Mouse (Mus musculus): Measurements from ENCODE around the gene Tanc1. TPM values are rescaled to one million over a fixed set of nuclear protein-coding genes. Genes with fewer than 3 reads are reported as not detected.

The Tanc1 gene
- polyA plus RNA-seq, 1 experiment from 2014 or later, result 22.9 TPM

- Histone ChIP-seq H3K4me3 (no peak overlapping the region), H3K4me2 (no peak overlapping the region), H3K9ac (no peak overlapping the region), H3K27ac (no peak overlapping the region), H3K36me3 (no peaks in the 10 kb centered on the region), H3K27me3 (no peaks in the 10 kb centered on the region), H3K9me3 (replicated peaks) (no peaks in the 10 kb centered on the region), H3K4me1 (replicated peaks) (peaks cover 11% of the 10 kb centered on the region)
- WGBS, result 91% methylated on average over 9 of the region's 9 CpGs
- ATAC-seq (replicated peaks; ENCODE audit: insufficient number of reproducible peaks, insufficient read depth, low FRiP score, low read depth), result no peak
Measured at GRCm38 (mm10) chr2:59747757-59748156, 135.9 kb downstream of the Tanc1 start.

- H3K9me3 ChIP-seq (replicated peaks), result no peaks in the 10 kb centered on the region
- H3K9ac ChIP-seq, result no peak overlapping the region
- H3K36me3 ChIP-seq, result no peaks in the 10 kb centered on the region
- H3K4me3 ChIP-seq, result no peak overlapping the region
- peaks cover 17% of the 10 kb centered on the region for H3K4me1 ChIP-seq (replicated peaks)
- no peak overlapping the region for H3K27ac ChIP-seq
- ATAC-seq (replicated peaks; ENCODE audit: insufficient number of reproducible peaks, insufficient read depth, low FRiP score, low read depth), result no peak
- no peak overlapping the region for H3K4me2 ChIP-seq
- 43% methylated on average over 10 of the region's 10 CpGs for WGBS
- H3K27me3 ChIP-seq, result no peaks in the 10 kb centered on the region
Measured at GRCm38 (mm10) chr2:59749371-59749770, 137.5 kb downstream of the Tanc1 start.

DNA sequence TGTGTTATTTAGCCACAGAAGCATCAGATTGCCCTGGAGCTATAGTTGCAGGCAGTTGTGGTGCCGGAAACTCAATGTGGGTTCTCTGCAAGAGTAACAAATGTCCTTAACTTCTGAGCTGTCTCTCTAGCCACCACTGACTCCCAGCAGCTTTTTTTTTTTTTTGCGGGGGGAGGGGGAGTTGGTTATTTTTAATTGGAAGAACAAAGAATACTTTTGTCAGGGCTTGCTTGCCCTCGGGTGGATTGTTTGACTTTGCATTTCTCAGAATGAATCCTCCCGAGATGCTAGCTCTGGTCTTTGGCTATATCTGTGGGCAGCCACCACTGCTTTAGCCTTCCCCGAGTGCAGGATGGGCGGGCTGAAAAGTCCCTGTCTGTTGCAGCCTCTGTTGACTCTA, 139.3 kb downstream of the Tanc1 start:
- WGBS, result 73% methylated on average over 6 of the region's 6 CpGs
- H3K4me2 ChIP-seq, result no peak overlapping the region
- H3K27me3 ChIP-seq, result no peaks in the 10 kb centered on the region
- no peak overlapping the region for H3K27ac ChIP-seq
- no peaks in the 10 kb centered on the region for H3K9me3 ChIP-seq (replicated peaks)
- H3K4me1 ChIP-seq (replicated peaks), result peaks cover 20% of the 10 kb centered on the region
- no peak overlapping the region for H3K9ac ChIP-seq
- ATAC-seq (replicated peaks; ENCODE audit: insufficient number of reproducible peaks, insufficient read depth, low FRiP score, low read depth), result no peak
- no peak overlapping the region for H3K4me3 ChIP-seq
- H3K36me3 ChIP-seq, result no peaks in the 10 kb centered on the region

- Histone ChIP-seq H3K36me3 (no peaks in the 10 kb centered on the region), H3K27me3 (no peaks in the 10 kb centered on the region), H3K4me2 (no peak overlapping the region), H3K27ac (no peak overlapping the region), H3K4me3 (no peak overlapping the region), H3K9ac (no peak overlapping the region), H3K4me1 (replicated peaks) (peaks cover 22% of the 10 kb centered on the region), H3K9me3 (replicated peaks) (no peaks in the 10 kb centered on the region)
- WGBS, result 81% methylated on average over 7 of the region's 7 CpGs
- ATAC-seq (replicated peaks; ENCODE audit: insufficient number of reproducible peaks, insufficient read depth, low FRiP score, low read depth), result no peak
Measured at GRCm38 (mm10) chr2:59752148-59752547, 140.3 kb downstream of the Tanc1 start.

DNA sequence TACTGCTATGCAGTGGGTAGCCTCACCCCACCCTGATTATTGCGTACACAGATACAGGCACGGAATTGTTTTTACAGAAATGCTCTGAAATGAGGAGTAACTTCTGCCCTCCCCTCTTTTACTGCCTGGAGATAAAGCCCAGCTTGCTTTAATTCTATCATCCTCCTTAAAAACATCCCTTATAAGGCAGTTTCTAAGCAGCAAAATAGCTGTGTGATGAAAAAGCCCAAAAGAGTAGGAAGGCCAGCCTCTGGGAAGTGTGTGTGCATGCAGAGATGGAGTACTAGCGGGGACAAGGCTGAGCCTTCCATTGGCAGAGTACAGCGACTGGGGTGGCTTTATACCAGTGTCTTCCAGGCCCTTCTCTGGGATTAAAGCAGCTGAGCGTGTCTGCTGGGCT, 140.9 kb downstream of the Tanc1 start:
- ATAC-seq (replicated peaks; ENCODE audit: insufficient number of reproducible peaks, insufficient read depth, low FRiP score, low read depth), result no peak
- Histone ChIP-seq H3K9ac (no peak overlapping the region), H3K36me3 (no peaks in the 10 kb centered on the region), H3K4me1 (replicated peaks) (peaks cover 28% of the 10 kb centered on the region), H3K27me3 (no peaks in the 10 kb centered on the region), H3K9me3 (replicated peaks) (no peaks in the 10 kb centered on the region), H3K27ac (no peak overlapping the region), H3K4me3 (no peak overlapping the region), H3K4me2 (no peak overlapping the region)
- 82% methylated on average over 5 of the region's 5 CpGs for WGBS

DNA sequence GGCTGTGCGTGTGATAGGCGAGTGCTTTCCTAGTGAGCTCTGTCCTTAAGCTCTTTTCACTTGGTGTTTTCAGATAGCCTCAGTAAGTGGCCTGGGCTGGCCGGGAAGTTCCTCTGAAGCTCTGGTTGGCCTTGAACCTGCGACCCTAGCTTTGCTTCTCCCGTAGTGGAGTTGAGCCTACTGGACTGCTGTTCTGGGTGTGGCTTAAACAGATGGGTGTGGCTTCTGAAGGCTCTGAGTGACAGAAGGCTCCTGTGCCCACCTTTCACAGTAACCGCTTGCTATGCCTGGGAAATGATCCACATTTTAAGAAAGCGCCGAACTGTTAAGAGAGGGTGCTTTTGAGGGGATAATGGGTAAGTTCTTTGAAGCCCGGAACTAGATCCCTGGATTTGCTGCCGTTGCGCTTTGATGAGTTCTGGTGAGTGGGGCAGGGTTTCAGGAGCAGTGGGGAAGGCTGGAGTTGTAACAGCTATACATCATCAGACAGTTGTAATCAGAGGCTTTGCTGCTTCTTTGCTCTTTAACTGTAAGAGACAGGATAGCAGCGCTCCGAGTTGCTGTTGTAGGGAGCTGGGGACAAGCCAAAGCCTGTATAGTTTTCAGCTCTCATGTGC, 144.4 kb downstream of the Tanc1 start:
- no peak for ATAC-seq (replicated peaks; ENCODE audit: insufficient number of reproducible peaks, insufficient read depth, low FRiP score, low read depth)
- H3K4me1 ChIP-seq (replicated peaks), result peaks cover 35% of the 10 kb centered on the region
- 72% methylated on average over 13 of the region's 13 CpGs for WGBS
- H3K36me3 ChIP-seq, result no peaks in the 10 kb centered on the region
- 0 out of 2 replicates have a peak overlapping the region, but pooled peaks have one; percentile 21 for H3K27ac ChIP-seq
- H3K4me3 ChIP-seq, result no peak overlapping the region
- no peaks in the 10 kb centered on the region for H3K27me3 ChIP-seq
- no peaks in the 10 kb centered on the region for H3K9me3 ChIP-seq (replicated peaks)
- H3K4me2 ChIP-seq, result no peak overlapping the region
- no peak overlapping the region for H3K9ac ChIP-seq

GRCm38 (mm10) chr2:59757015-59757414, 145.2 kb downstream of the Tanc1 start:
- Histone ChIP-seq H3K4me2 (no peak overlapping the region), H3K9me3 (replicated peaks) (no peaks in the 10 kb centered on the region), H3K36me3 (no peaks in the 10 kb centered on the region), H3K9ac (no peak overlapping the region), H3K27me3 (no peaks in the 10 kb centered on the region), H3K4me1 (replicated peaks) (peaks cover 38% of the 10 kb centered on the region), H3K4me3 (no peak overlapping the region), H3K27ac (peak overlapping the region; percentile 13; the same call in 1 of the 2 replicates)
- ATAC-seq (replicated peaks; ENCODE audit: insufficient number of reproducible peaks, insufficient read depth, low FRiP score, low read depth), result peak; percentile 41; the same call in 1 of the 2 replicates
- WGBS, result 56% methylated on average over 6 of the region's 6 CpGs

DNA sequence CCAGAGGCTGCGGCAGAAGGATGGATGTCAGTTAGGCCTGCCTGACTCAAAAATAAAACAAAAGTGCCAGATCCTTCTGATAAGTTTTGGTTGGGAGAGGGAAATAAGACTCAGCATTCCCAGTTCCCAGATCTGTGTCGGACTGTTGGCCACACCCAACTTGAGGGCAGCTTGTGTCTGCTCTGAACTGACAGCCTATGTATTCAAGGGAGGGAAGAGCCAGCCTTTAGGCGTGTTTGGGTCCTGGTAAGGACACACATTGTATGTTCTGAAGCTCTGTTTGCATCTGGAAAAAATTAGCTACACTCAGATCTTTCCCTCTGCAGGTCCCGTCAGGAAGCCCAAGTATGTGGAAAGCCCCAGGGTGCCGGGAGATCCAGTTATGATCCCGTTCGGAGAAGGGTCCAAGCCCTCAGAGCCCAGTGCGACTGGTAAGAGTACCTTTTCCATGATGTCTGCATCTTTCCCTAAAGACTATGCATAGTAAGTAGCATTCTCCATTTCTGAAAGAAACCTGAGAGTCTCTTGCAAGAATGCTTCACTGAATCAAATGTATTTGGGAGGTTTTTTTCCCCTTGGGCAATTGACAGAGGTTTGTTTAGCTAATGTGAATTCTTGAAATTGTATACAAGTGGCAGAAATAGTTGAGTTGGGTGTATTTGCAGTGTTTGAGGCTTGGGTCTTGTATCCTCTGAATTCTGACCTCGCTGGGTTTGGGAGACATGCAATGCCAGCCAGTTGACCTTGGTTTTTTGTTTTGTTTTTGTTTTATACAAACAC, 146.5 kb downstream of the Tanc1 start:
- ATAC-seq (replicated peaks; ENCODE audit: insufficient number of reproducible peaks, insufficient read depth, low FRiP score, low read depth), result no peak

GRCm38 (mm10) chr2:59760731-59761130, 148.9 kb downstream of the Tanc1 start:
- Histone ChIP-seq H3K27ac (no peak overlapping the region), H3K4me1 (replicated peaks) (peaks cover 33% of the 10 kb centered on the region), H3K36me3 (no peaks in the 10 kb centered on the region), H3K27me3 (no peaks in the 10 kb centered on the region), H3K9me3 (replicated peaks) (no peaks in the 10 kb centered on the region), H3K4me2 (no peak overlapping the region), H3K4me3 (no peak overlapping the region), H3K9ac (no peak overlapping the region)
- no peak for ATAC-seq (replicated peaks; ENCODE audit: insufficient number of reproducible peaks, insufficient read depth, low FRiP score, low read depth)
- WGBS, result 67% methylated on average over 4 of the region's 4 CpGs

More for the DNA sequence above, 146.5 kb downstream of the Tanc1 start:
- H3K9ac ChIP-seq, result no peak overlapping the region
- no peaks in the 10 kb centered on the region for H3K36me3 ChIP-seq
- peaks cover 38% of the 10 kb centered on the region for H3K4me1 ChIP-seq (replicated peaks)
- WGBS, result 76% methylated on average over 9 of the region's 9 CpGs
- H3K27ac ChIP-seq, result no peak overlapping the region
- no peak overlapping the region for H3K4me2 ChIP-seq
- H3K4me3 ChIP-seq, result no peak overlapping the region
- no peaks in the 10 kb centered on the region for H3K27me3 ChIP-seq
- no peaks in the 10 kb centered on the region for H3K9me3 ChIP-seq (replicated peaks)

DNA sequence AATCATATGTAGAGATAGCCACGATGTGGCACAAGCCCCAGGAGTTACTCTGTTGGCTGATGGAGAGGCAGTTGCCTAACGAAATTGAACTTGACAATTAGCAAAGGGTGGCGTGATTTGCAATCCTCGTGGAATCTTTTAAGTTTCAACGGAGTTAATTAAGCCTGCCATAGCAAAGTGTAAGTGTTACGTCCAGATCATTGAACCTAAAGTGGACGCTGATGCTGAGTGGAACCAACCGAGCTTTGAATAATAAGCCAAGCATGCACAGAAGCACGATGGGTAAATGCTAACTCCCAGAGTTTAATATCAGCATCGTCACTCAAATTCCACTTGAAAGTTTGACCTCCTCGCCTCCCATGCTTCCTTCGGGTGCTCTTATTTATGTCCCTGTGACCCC, 149.3 kb downstream of the Tanc1 start:
- Histone ChIP-seq H3K36me3 (no peaks in the 10 kb centered on the region), H3K4me2 (no peak overlapping the region), H3K9ac (no peak overlapping the region), H3K4me3 (no peak overlapping the region), H3K4me1 (replicated peaks) (peaks cover 28% of the 10 kb centered on the region), H3K27ac (no peak overlapping the region), H3K9me3 (replicated peaks) (no peaks in the 10 kb centered on the region), H3K27me3 (no peaks in the 10 kb centered on the region)
- no peak for ATAC-seq (replicated peaks; ENCODE audit: insufficient number of reproducible peaks, insufficient read depth, low FRiP score, low read depth)
- WGBS, result 66% methylated on average over 12 of the region's 12 CpGs

DNA sequence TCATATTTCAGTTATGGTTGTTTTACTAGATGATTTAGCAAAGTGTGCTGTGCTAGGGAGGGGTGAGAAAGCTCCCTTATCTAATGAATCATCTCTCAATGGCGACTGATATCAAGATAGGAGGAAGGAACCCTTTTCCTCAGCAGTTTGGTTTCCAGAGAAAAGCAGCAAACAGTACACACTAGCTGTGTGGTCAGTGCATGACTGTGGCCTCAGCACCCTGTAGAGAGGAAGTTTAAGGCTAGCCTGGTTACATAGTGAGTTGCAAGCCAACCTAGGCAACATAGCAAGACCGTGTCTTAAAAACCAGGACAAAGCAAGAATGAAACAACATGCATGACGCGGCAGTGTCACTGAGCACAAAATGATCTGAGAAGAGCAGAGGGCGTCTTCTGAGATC, 150.4 kb downstream of the Tanc1 start:
- Histone ChIP-seq H3K4me3 (no peak overlapping the region), H3K9ac (no peak overlapping the region), H3K4me2 (no peak overlapping the region), H3K36me3 (no peaks in the 10 kb centered on the region), H3K4me1 (replicated peaks) (peaks cover 19% of the 10 kb centered on the region), H3K27me3 (no peaks in the 10 kb centered on the region), H3K9me3 (replicated peaks) (no peaks in the 10 kb centered on the region), H3K27ac (no peak overlapping the region)
- ATAC-seq (replicated peaks; ENCODE audit: insufficient number of reproducible peaks, insufficient read depth, low FRiP score, low read depth), result no peak
- WGBS, result 84% methylated on average over 5 of the region's 5 CpGs

DNA sequence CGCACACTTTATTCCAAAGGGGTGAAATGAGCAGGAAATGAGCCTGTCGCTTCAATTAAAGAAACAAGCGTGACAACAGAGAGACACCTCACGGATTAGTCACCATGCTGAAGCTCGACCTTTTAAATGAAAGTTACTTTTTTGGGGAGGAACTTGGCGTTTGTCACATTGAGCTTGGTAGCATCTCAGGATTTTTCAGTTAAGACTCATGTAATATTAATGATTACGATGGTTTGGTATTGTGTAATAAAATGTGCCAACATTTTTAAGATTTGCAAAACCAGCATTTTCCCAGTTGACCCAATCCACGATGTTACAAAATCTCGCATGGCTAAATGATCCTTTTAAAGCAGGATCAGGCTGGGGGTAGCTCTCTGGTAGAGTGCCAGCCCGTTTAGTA, 153.8 kb downstream of the Tanc1 start:
- Histone ChIP-seq H3K9ac (no peak overlapping the region), H3K27ac (no peak overlapping the region), H3K4me1 (replicated peaks) (peaks cover 41% of the 10 kb centered on the region), H3K4me2 (no peak overlapping the region), H3K27me3 (no peaks in the 10 kb centered on the region), H3K4me3 (no peak overlapping the region), H3K9me3 (replicated peaks) (no peaks in the 10 kb centered on the region), H3K36me3 (no peaks in the 10 kb centered on the region)
- 81% methylated on average over 10 of the region's 10 CpGs for WGBS
- ATAC-seq (replicated peaks; ENCODE audit: insufficient number of reproducible peaks, insufficient read depth, low FRiP score, low read depth), result no peak

All from heart, embryonic 15.5 days (tissue).